ENCODE assay signal across 8 mouse cellular contexts in genomic region chr11:23007481-23008180, GRCm38 (mm10). TPM values are rescaled to one million over a fixed set of nuclear protein-coding genes. Genes with fewer than 3 reads are reported as not detected.
DNase-seq lines count a peak whose midpoint lies in the region; ATAC-seq and TF ChIP-seq lines count a peak whose summit lies in the region.

Gene Fam161a (plus strand): TSS chr11:23007531.

- H3ac ChIP-seq in C2C12 (ENCODE audit: control insufficient read depth, insufficient read length, low read depth): peak within 1 kb of the TSS; percentile 68

- TF ChIP-seq POLR2A in bone marrow macrophage, adult 2 months (IDR thresholded peaks at IDR 0.05; ENCODE audit: borderline replicate concordance, low read depth, low read length): no peak

- peaks cover 35% of the 10 kb centered on the region for H3K36me3 ChIP-seq in C2C12 (ENCODE audit: control insufficient read depth, insufficient read depth)
- peaks cover 21% of the 10 kb centered on the region for H3K36me3 ChIP-seq in embryonic facial prominence, embryonic 15.5 days
- peaks cover 27% of the 10 kb centered on the region for H3K36me3 ChIP-seq in limb, embryonic 12.5 days
- H3K36me3 ChIP-seq in midbrain, embryonic 14.5 days (ENCODE audit: control insufficient read depth, insufficient read depth, low read length): peaks cover 32% of the 10 kb centered on the region

- H3K4me2 ChIP-seq in embryonic facial prominence, embryonic 15.5 days (replicated peaks): peak within 1 kb of the TSS; percentile 84
- peak within 1 kb of the TSS; percentile 74 for H3K4me2 ChIP-seq in limb, embryonic 12.5 days
- H3K4me2 ChIP-seq in midbrain, embryonic 14.5 days (ENCODE audit: low read length): peak within 1 kb of the TSS; percentile 68

- H3K4me1 ChIP-seq in bone marrow macrophage, adult 2 months (ENCODE audit: control insufficient read depth, insufficient read depth, low read length): peaks cover 2% of the 10 kb centered on the region; the same call in 1 of the 2 replicates
- no peaks in the 10 kb centered on the region for H3K4me1 ChIP-seq in embryonic facial prominence, embryonic 15.5 days
- H3K4me1 ChIP-seq in limb, embryonic 12.5 days (replicated peaks): no peaks in the 10 kb centered on the region
- H3K4me1 ChIP-seq in midbrain, embryonic 14.5 days (ENCODE audit: control insufficient read depth, insufficient read depth, low read length): peaks cover 7% of the 10 kb centered on the region

- DNase-seq in heart, adult 8-10 months (ENCODE audit: low spot score): peak; percentile 97
- peak; percentile 83 to 91 for DNase-seq in kidney, adult 8-10 months
- peak; percentile 95 for DNase-seq in midbrain, embryonic 14.5 days
- peak; percentile 61 for DNase-seq in spleen, adult 12 weeks (ENCODE audit: low spot score)

- peak within 1 kb of the TSS; percentile 78 for H3K9ac ChIP-seq in embryonic facial prominence, embryonic 15.5 days
- peak within 1 kb of the TSS; percentile 66 for H3K9ac ChIP-seq in limb, embryonic 12.5 days (replicated peaks)
- peak within 1 kb of the TSS; percentile 61 for H3K9ac ChIP-seq in midbrain, embryonic 14.5 days (replicated peaks; ENCODE audit: low read length)

- no peaks in the 10 kb centered on the region for H3K9me3 ChIP-seq in embryonic facial prominence, embryonic 15.5 days (replicated peaks)
- H3K9me3 ChIP-seq in limb, embryonic 12.5 days: no peaks in the 10 kb centered on the region
- no peaks in the 10 kb centered on the region for H3K9me3 ChIP-seq in midbrain, embryonic 14.5 days (ENCODE audit: control insufficient read depth, low read length)

- no peaks in the 10 kb centered on the region for H3K27me3 ChIP-seq in C2C12 (ENCODE audit: control insufficient read depth, insufficient read depth, insufficient read length)
- H3K27me3 ChIP-seq in embryonic facial prominence, embryonic 15.5 days: no peaks in the 10 kb centered on the region
- H3K27me3 ChIP-seq in limb, embryonic 12.5 days: no peaks in the 10 kb centered on the region
- no peaks in the 10 kb centered on the region for H3K27me3 ChIP-seq in midbrain, embryonic 14.5 days (ENCODE audit: control insufficient read depth, insufficient read depth, low read length)

- 1% methylated on average over 22 of the region's 22 CpGs for WGBS in embryonic facial prominence, embryonic 15.5 days
- WGBS in limb, embryonic 12.5 days: under 1% methylated on average over 22 of the region's 22 CpGs
- 1% methylated on average over 22 of the region's 22 CpGs for WGBS in midbrain, embryonic 14.5 days

- ATAC-seq in embryonic facial prominence, embryonic 15.5 days (ENCODE audit: insufficient number of reproducible peaks, low FRiP score, low TSS enrichment, low read depth): peak; percentile 92
- peak; percentile 84 for ATAC-seq in limb, embryonic 12.5 days (ENCODE audit: insufficient number of reproducible peaks, insufficient read depth, low FRiP score, low TSS enrichment, low read depth)
- ATAC-seq in midbrain, embryonic 14.5 days (ENCODE audit: low FRiP score, low TSS enrichment): peak; percentile 93

- H3K79me3 ChIP-seq in C2C12 (ENCODE audit: low read depth): peaks cover 2% of the 10 kb centered on the region

- H3K79me2 ChIP-seq in C2C12 (ENCODE audit: control insufficient read depth, insufficient read depth): no peaks in the 10 kb centered on the region

- peak within 1 kb of the TSS; percentile 77 for H3K27ac ChIP-seq in bone marrow macrophage, adult 2 months (ENCODE audit: insufficient read depth, low read depth, low read length)
- H3K27ac ChIP-seq in embryonic facial prominence, embryonic 15.5 days (replicated peaks): peak within 1 kb of the TSS; percentile 93
- peak within 1 kb of the TSS; percentile 90 for H3K27ac ChIP-seq in limb, embryonic 12.5 days
- peak within 1 kb of the TSS; percentile 96 for H3K27ac ChIP-seq in midbrain, embryonic 14.5 days (replicated peaks; ENCODE audit: low read depth, low read length)

- no peak for TF ChIP-seq CTCF in C2C12 (IDR thresholded peaks at IDR 0.05; ENCODE audit: control insufficient read depth, insufficient read depth, insufficient read length)
- no peak for TF ChIP-seq CTCF in bone marrow macrophage, adult 2 months (IDR thresholded peaks at IDR 0.05; ENCODE audit: low read depth, low read length)

- H3K4me3 ChIP-seq in C2C12 (ENCODE audit: insufficient read depth, poor library complexity, severe bottlenecking): peak within 1 kb of the TSS; percentile 35
- peak within 1 kb of the TSS; percentile 75 for H3K4me3 ChIP-seq in bone marrow macrophage, adult 2 months (ENCODE audit: insufficient read depth, low read length)
- peak within 1 kb of the TSS; percentile 69 for H3K4me3 ChIP-seq in embryonic facial prominence, embryonic 15.5 days (replicated peaks)
- peak within 1 kb of the TSS; percentile 57 for H3K4me3 ChIP-seq in limb, embryonic 12.5 days (replicated peaks)
- peak within 1 kb of the TSS; percentile 47 for H3K4me3 ChIP-seq in midbrain, embryonic 14.5 days (replicated peaks; ENCODE audit: low read depth, low read length)

TF ChIP-seq in C2C12, 6 proteins besides CTCF, POLR2A, EP300 and RAD21:
- TF ChIP-seq MAX (IDR thresholded peaks at IDR 0.05) (no peak), USF1 (IDR thresholded peaks at IDR 0.05; ENCODE audit: low read depth) (no peak), MYOG (IDR thresholded peaks at IDR 0.05; ENCODE audit: control insufficient read depth, extremely low read depth, insufficient read length) (no peak), MYOD1 (IDR thresholded peaks at IDR 0.05; ENCODE audit: control insufficient read depth, insufficient read length, low read depth) (no peak), CEBPB (IDR thresholded peaks at IDR 0.05; ENCODE audit: low read depth) (no peak), FOSL1 (IDR thresholded peaks at IDR 0.05; ENCODE audit: insufficient read depth, low read length, poor library complexity, severe bottlenecking) (no peak)

RNA-seq across cellular contexts. Expression of gene Fam161a, which starts in this region (rescaled TPM):
- 0.23 TPM for polyA plus RNA-seq in C2C12 (2012; fragmentation: generic; extraction: Trizol)
- polyA plus RNA-seq in bone marrow macrophage, adult 2 months (2012; ENCODE audit: insufficient read depth, insufficient read length, missing spikeins): 8.1 and 8.3 TPM in 2 replicates
- polyA plus RNA-seq in embryonic facial prominence, embryonic 15.5 days (2015; fragmentation: Nextera tagmentation; extraction: Ambion mirVana): 10.2 and 16.3 TPM in 2 replicates
- total RNA-seq in heart, adult 8-10 months (2022): 1 to 10 TPM in 3 of 4 experiments, under 1 TPM in 1; 0.79 to 2.2 (median 1.6) TPM
- 2.3 and 3.3 TPM in 2 replicates for polyA plus RNA-seq in limb, embryonic 12.5 days (2016; fragmentation: Nextera tagmentation; extraction: Ambion mirVana)
- 3.7 and 5.1 TPM in 2 replicates for polyA plus RNA-seq in midbrain, embryonic 14.5 days (2014; fragmentation: Nextera tagmentation; extraction: Ambion mirVana)

Comparison
In these comparisons a context has a peak if more than half of its experiments do, and no peak if none do; other contexts are left out.
1. Peak in every context shown above with its lines: DNase-seq, ATAC-seq, H3K4me3 ChIP-seq and H3K27ac ChIP-seq.